In genomic region chr1:54306404-54306803, GRCm38 (mm10) we compare ENCODE assay signal across 19 mouse cellular contexts. TPM values are rescaled to one million over a fixed set of nuclear protein-coding genes. Genes with fewer than 3 reads are reported as not detected.
DNase-seq lines count a peak whose midpoint lies in the region; ATAC-seq and TF ChIP-seq lines count a peak whose summit lies in the region.
"Had no signal": no experiment of that assay in that cellular context is flagged by ENCODE, and none has a peak within 500 bp of the region (broad histone marks: within the 10 kb centered on the region; RNA-seq: fewer than 3 reads in every experiment).

No protein-coding gene starts in this region.

- no peaks in the 10 kb centered on the region for H3K9me3 ChIP-seq in kidney, embryonic 14.5 days (ENCODE audit: control insufficient read depth, low read length)
- H3K9me3 ChIP-seq in intestine, postnatal 0 days (ENCODE audit: control insufficient read depth): no peaks in the 10 kb centered on the region
- H3K9me3 ChIP-seq: embryonic facial prominence, embryonic 12.5 days; forebrain, embryonic 15.5 days; heart, embryonic 13.5 days had no signal

- 71% methylated on average over 2 of the region's 2 CpGs for WGBS in kidney, embryonic 14.5 days
- 26% methylated on average over 2 of the region's 2 CpGs for WGBS in intestine, postnatal 0 days
- 29% methylated on average over 2 of the region's 2 CpGs for whole genome bisulfite sequencing in large intestine, adult 2 months
- WGBS in heart, adult 2 months: 69% methylated on average over 2 of the region's 2 CpGs

- H3K9ac ChIP-seq in kidney, embryonic 14.5 days (ENCODE audit: low read depth, low read length): no peak overlapping the region
- no peak overlapping the region for H3K9ac ChIP-seq in intestine, postnatal 0 days (ENCODE audit: low read depth, low read length)
- no peak overlapping the region for H3K9ac ChIP-seq in heart, adult 2 months (ENCODE audit: low read depth, low read length)
- H3K9ac ChIP-seq: embryonic facial prominence, embryonic 12.5 days; forebrain, embryonic 15.5 days; heart, embryonic 13.5 days had no signal

- no peaks in the 10 kb centered on the region for H3K4me1 ChIP-seq in kidney, embryonic 14.5 days (ENCODE audit: control insufficient read depth, insufficient read depth, low read length)
- no peaks in the 10 kb centered on the region for H3K4me1 ChIP-seq in intestine, postnatal 0 days (replicated peaks; ENCODE audit: control insufficient read depth, insufficient read depth, low read length)
- no peaks in the 10 kb centered on the region for H3K4me1 ChIP-seq in heart, adult 2 months (ENCODE audit: control insufficient read depth, insufficient read depth, low read length)
- H3K4me1 ChIP-seq: embryonic facial prominence, embryonic 12.5 days; forebrain, embryonic 15.5 days; heart, embryonic 13.5 days had no signal

- no peak for TF ChIP-seq EP300 in heart, adult 2 months (IDR thresholded peaks at IDR 0.05; ENCODE audit: insufficient read depth, low read depth, low read length)

- H3K4me3 ChIP-seq in kidney, embryonic 14.5 days (ENCODE audit: low read length): no peak overlapping the region
- no peak overlapping the region for H3K4me3 ChIP-seq in intestine, postnatal 0 days (ENCODE audit: low read depth, low read length)
- H3K4me3 ChIP-seq in heart, adult 2 months: no peak overlapping the region
- H3K4me3 ChIP-seq: embryonic facial prominence, embryonic 12.5 days; forebrain, embryonic 15.5 days; heart, embryonic 13.5 days had no signal

- no peaks in the 10 kb centered on the region for H3K36me3 ChIP-seq in kidney, embryonic 14.5 days (ENCODE audit: control insufficient read depth, insufficient read depth, low read length)
- H3K36me3 ChIP-seq in intestine, postnatal 0 days (ENCODE audit: control insufficient read depth, insufficient read depth): no peaks in the 10 kb centered on the region
- H3K36me3 ChIP-seq in heart, adult 2 months (ENCODE audit: control insufficient read depth, insufficient read depth, low read length): no peaks in the 10 kb centered on the region
- H3K36me3 ChIP-seq: embryonic facial prominence, embryonic 12.5 days; forebrain, embryonic 15.5 days; heart, embryonic 13.5 days had no signal

- no peak for TF ChIP-seq POLR2A in heart, adult 2 months (IDR thresholded peaks at IDR 0.05; ENCODE audit: insufficient read depth, low read depth, low read length)

- H3K27me3 ChIP-seq in kidney, embryonic 14.5 days (ENCODE audit: control insufficient read depth, insufficient read depth, low read length): no peaks in the 10 kb centered on the region
- no peaks in the 10 kb centered on the region for H3K27me3 ChIP-seq in intestine, postnatal 0 days (replicated peaks; ENCODE audit: control insufficient read depth, insufficient read depth, low read length)
- no peaks in the 10 kb centered on the region for H3K27me3 ChIP-seq in heart, adult 2 months (ENCODE audit: control insufficient read depth, insufficient read depth, low read length)
- H3K27me3 ChIP-seq: embryonic facial prominence, embryonic 12.5 days; forebrain, embryonic 15.5 days; heart, embryonic 13.5 days had no signal

- H3K4me2 ChIP-seq in kidney, embryonic 14.5 days (replicated peaks; ENCODE audit: low read depth, low read length): no peak overlapping the region
- H3K4me2 ChIP-seq in intestine, postnatal 0 days (replicated peaks; ENCODE audit: low read depth): no peak overlapping the region
- H3K4me2 ChIP-seq: embryonic facial prominence, embryonic 12.5 days; forebrain, embryonic 15.5 days; heart, embryonic 13.5 days had no signal

- intact Hi-C loops in heart, adult 2 months (cut with DNase I): no loop called here

- H3K79me2 ChIP-seq in heart, adult 2 months (replicated peaks; ENCODE audit: control insufficient read depth, insufficient read depth, low read length): no peaks in the 10 kb centered on the region

- H3K27ac ChIP-seq in kidney, embryonic 14.5 days (ENCODE audit: low read depth, low read length): no peak overlapping the region
- H3K27ac ChIP-seq in intestine, postnatal 0 days (ENCODE audit: low read depth, low read length): no peak overlapping the region
- H3K27ac ChIP-seq in heart, adult 2 months: no peak overlapping the region
- H3K27ac ChIP-seq: embryonic facial prominence, embryonic 12.5 days; forebrain, embryonic 15.5 days; heart, embryonic 13.5 days had no signal

- peak; percentile 49 for DNase-seq in kidney, adult 11 months
- DNase-seq in kidney, postnatal 14 days: peak; percentile 35
- DNase-seq in large intestine, adult 2 months (ENCODE audit: low read depth, low spot score): peak; percentile 14
- no peak for DNase-seq in heart, adult 2 months
- DNase-seq in lung, postnatal 4 days: no peak
- DNase-seq: adrenal gland, postnatal 14 days; B cell, adult 2 months; cerebellum, adult 11-12 months; cerebellum, adult 9-10 months; cerebellum, postnatal 25 days; gastrocnemius, postnatal 10 days; heart, postnatal 36 days had no signal

- TF ChIP-seq CTCF in intestine, postnatal 0 days (IDR thresholded peaks at IDR 0.05; ENCODE audit: low read depth): no peak
- no peak for TF ChIP-seq CTCF in heart, adult 2 months (IDR thresholded peaks at IDR 0.05)

- ATAC-seq in kidney, embryonic 14.5 days (ENCODE audit: low FRiP score, low TSS enrichment): no peak
- ATAC-seq in intestine, postnatal 0 days: peak; percentile 66; the same call in 1 of the 2 replicates
- ATAC-seq: activated CD4-positive, CD25-positive, alpha-beta regulatory T cell, adult 4 months; forebrain, embryonic 15.5 days had no signal

RNA-seq across cellular contexts. Expression of gene Ccdc150, which starts 55.9 kb away (rescaled TPM):
- polyA plus RNA-seq in kidney, embryonic 14.5 days (2014; fragmentation: Nextera tagmentation; extraction: Ambion mirVana): 0.23 and 0.73 TPM in 2 replicates
- 0.10 and 0.13 TPM in 2 replicates for polyA plus RNA-seq in intestine, postnatal 0 days (2015; fragmentation: Nextera tagmentation; extraction: Ambion mirVana)
- polyA plus RNA-seq in large intestine, adult 2 months (2012; rRNA removed): not detected in 2 replicates
- total RNA-seq in heart, adult 2 months (2021): under 1 TPM; 0.11 to 0.26 TPM
- polyA plus RNA-seq in heart, adult 2 months (2012; rRNA removed): 0.18 TPM in 1 of 2 replicates, not detected in the other
- total RNA-seq: adrenal gland, adult 18-20 months; adrenal gland, postnatal 14 days had no signal
- polyA plus RNA-seq: forebrain, embryonic 15.5 days had no signal

Comparison
In these comparisons a context has a peak if more than half of its experiments do, and no peak if none do; other contexts are left out.
1. DNase-seq: peak in kidney, adult 11 months (single experiment), kidney, postnatal 14 days (single experiment) and large intestine, adult 2 months (single experiment); none in heart, adult 2 months (0 of 2) and lung, postnatal 4 days (0 of 2).